Mouse (Mus musculus) neutrophil, adult 65 days (primary cell): Measurements from ENCODE around the gene AC109138.7. TPM values are rescaled to one million over a fixed set of nuclear protein-coding genes. Genes with fewer than 3 reads are reported as not detected.

Experiments used
- total RNA-seq: library from RNA; stranded (reverse); gene quantifications from 2 replicates; pipeline ENCODE4 v1.2.4, GENCODE M21; 2023

The AC109138.7 gene
- not detected in 2 replicates for total RNA-seq

DNA sequence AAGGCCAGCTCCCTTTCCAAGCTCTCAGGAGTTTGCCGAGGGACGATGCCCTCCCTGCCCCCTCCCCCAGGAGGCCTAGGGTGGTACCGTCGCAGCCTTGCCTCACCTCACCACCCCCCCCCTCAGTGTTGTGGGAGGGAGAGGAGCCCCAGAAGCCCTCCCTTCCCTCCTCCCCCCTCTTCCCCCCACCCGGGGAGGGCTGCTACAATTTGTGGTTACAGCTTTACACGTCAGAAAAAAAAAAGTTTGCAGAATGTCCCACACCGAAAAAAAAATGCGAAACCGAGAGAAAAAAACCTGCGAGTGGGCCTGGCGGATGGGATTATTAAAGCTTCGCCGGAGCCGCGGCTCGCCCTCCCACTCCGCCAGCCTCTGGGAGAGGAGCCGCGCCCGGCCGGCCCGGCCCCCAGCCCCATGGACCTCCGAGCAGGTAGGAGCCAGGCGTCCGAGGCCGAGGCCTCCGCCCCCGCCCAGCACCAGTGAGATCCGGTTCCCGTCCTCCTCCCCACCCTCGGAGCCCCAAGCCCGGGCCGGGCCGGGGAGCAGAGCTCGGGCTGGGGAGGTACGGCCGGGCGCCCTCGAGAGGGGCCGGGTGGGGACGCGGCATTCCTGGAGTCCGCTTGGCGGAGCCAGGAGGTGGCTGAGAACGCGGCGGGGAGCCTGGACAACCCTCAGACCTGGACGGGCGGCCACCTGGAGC, at the start of gene AC109138.7, which contains the start of gene Clcf1:
Gene AC109138.7, plus strand, starts transcription at position 287 of the 700 bp plus-strand sequence.
Gene Clcf1, plus strand, starts transcription at position 168 of the 700 bp plus-strand sequence.

DNA sequence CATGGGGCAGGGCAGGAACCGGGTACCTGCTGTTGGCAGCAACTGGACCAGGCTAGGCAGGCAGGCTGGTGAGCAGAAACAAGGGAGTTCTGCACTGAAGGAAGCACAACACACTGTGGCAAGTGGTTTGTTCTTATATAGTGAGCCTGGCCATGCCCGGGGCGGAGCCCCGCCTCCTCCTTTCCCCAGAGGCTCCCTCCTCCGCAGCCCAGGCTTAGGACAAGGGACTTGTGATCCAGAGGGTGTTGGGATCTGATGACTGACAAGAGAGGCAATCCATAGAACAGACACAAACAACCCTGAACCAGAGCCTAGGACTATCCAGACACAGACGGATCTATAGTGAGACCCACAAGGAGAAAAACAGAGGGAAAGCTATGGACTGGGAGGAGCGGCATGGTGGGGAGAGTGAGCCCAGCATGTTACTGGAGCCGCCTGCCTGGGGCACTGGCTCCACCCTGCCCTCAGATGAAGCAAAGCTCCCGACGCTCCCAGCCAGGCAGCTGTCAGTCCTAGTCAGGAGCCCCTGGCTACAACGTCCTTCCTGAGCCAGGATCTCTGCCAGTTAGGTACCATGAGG, 38.7 kb upstream of the AC109138.7 start, which contains the start of gene Carns1:
Gene Carns1, minus strand, starts transcription at position 112 of the 580 bp plus-strand sequence.

DNA sequence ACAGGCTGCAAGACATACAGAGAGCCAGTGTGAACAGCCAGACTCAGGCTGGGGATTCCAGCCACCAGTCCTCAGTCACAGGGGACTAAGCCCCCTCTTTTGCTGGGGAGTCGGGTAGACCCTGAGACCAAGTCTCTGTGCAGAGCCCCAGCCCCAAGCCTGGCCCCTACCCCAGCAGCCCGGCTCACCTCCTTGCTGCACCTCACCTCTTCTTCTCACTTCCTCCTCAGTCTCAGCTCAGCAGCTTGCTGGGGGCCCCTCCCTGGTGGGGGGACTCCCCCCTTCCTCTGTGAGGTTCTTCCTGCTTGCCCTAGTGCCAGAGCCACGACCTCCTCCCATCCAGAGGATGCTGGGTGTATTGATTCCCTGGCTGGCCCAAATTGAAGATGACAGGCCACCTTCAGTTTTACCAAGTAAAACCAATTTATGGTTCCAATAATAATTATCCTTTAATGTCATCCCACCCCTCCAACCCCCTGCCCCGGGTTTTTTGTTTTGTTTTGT, 23.3 kb upstream of the AC109138.7 start, which contains the start of gene Tbc1d10c:
Gene Tbc1d10c, minus strand, starts transcription at position 454 of the 504 bp plus-strand sequence.

DNA sequence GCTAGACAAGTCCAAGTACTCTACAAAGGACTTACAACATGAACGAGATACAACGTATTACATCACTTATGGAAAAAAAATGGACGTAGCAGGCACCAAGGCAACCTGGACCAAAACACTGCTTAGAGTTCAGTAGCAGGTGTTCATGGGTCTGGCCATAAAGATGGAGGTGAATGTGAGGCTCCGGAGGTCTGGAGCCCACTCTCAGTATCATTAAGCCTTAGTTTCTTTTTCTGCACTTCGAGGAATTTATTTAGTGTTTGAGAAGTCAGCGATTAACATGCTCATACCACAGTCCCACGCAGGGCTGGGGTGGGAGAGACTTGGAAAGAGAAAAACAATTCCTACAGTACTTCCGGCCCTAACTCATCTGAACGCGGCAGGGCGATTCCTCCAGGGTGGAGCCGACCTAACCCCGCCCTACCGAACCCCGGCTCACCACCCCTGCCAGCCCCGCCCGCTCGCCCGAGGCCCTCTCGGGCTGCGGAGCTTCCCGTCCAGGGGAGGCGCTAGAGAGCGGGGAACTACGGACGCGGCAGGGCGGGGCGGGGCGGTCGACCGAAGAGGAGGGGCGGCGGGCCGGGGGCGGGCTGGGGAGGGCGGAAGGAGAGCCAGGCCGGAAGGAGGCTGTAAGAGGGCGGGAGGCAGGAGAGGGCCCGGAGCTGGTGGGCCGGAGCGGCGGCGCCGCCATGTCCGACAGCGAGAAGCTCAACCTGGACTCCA, 22.5 kb upstream of the AC109138.7 start, which contains the start of gene Ppp1ca:
Gene Ppp1ca, plus strand, starts transcription at position 538 of the 723 bp plus-strand sequence.

GRCm38 (mm10) chr19:4201291-4201909, 12.8 kb upstream of the AC109138.7 start, which contains the start of gene Rad9a:
Gene Rad9a (minus strand): TSS chr19:4201662.

GRCm38 (mm10) chr19:4231253-4232185, 17.4 kb downstream of the AC109138.7 start, which contains the start of gene Pold4:
Gene Pold4 (plus strand): TSS chr19:4231899.

DNA sequence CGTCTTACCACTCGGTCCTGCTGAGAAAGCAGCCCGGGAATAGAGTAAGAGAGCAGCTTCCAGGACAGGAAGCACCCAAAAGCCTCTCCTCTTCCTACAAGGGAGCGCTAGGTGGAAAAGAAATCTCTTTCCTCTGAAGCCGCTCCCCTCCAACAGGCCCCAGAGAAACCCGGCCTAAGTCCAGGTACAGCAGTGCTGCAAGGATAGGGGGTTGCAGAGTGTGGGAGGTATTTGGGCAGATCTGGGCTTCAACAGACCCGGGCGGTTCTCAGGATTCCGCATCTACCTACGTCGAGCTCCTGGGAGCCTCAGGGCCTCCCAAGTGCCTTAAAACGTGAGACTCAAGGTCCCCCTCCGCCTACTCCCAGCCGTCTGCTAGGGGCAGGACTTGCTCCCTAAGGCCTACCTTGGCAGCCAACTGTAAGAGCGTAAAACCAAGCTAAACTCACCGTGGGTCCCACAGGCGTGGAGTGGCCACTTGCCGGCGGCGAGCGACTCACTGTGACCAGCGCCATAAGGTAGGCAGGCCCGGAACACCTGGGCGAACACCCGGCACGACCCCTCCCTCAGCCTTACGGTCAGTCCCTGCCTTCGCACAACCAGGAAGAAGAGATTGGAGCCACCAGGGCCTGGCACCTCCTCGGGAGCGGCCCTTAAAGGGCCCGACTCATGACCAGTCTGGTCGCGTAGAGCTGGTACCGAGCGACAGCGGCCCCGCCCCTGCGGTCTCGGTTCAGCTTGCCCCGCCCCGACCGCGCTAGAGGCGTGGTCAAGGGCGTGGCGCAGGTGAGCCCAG, 54.6 kb downstream of the AC109138.7 start, which contains the start of gene Ssh3:
Gene Ssh3, minus strand, starts transcription at position 615 of the 796 bp plus-strand sequence.

Other genes with a start within 250 kb of the AC109138.7 start
- 14.1 and 14.2 TPM in 2 replicates for gene Aldh3b2, start 242.0 kb upstream of the AC109138.7 start, total RNA-seq
- 0.41 and 0.82 TPM in 2 replicates for gene Acy3, start 227.8 kb upstream of the AC109138.7 start, total RNA-seq
- gene Tbx10, start 221.6 kb upstream of the AC109138.7 start, total RNA-seq, result not detected in 2 replicates
- 4.5 and 5.4 TPM in 2 replicates for gene Nudt8, start 213.8 kb upstream of the AC109138.7 start, total RNA-seq
- gene Gm49405, start 213.7 kb upstream of the AC109138.7 start, total RNA-seq, result 0.59 and 0.79 TPM in 2 replicates
- 0.88 and 1.4 TPM in 2 replicates for gene Doc2g, start 211.0 kb upstream of the AC109138.7 start, total RNA-seq
- gene Ndufv1, start 201.6 kb upstream of the AC109138.7 start, total RNA-seq, result 40.2 and 72.5 TPM in 2 replicates
- gene Gstp1, start 176.4 kb upstream of the AC109138.7 start, total RNA-seq, result 38.4 and 47.3 TPM in 2 replicates
- 12.5 and 18.8 TPM in 2 replicates for gene Gstp2, start 168.3 kb upstream of the AC109138.7 start, total RNA-seq
- gene Gstp3, start 154.8 kb upstream of the AC109138.7 start, total RNA-seq, result 4.0 and 6.2 TPM in 2 replicates
- gene Cabp2, start 132.8 kb upstream of the AC109138.7 start, total RNA-seq, result not detected in 2 replicates
- 295 and 307 TPM in 2 replicates for gene Cdk2ap2, start 117.2 kb upstream of the AC109138.7 start, total RNA-seq
- gene Pitpnm1, start 114.4 kb upstream of the AC109138.7 start, total RNA-seq, result 207 and 345 TPM in 2 replicates
- gene Aip, start 88.5 kb upstream of the AC109138.7 start, total RNA-seq, result 85.4 and 90.4 TPM in 2 replicates
- 0.09 and 0.13 TPM in 2 replicates for gene Gpr152, start 74.6 kb upstream of the AC109138.7 start, total RNA-seq
- 0.27 TPM in 1 of 2 replicates, not detected in the other for gene Cabp4, start 70.3 kb upstream of the AC109138.7 start, total RNA-seq
- gene Coro1b, start 65.7 kb upstream of the AC109138.7 start, total RNA-seq, result 170 and 186 TPM in 2 replicates
- 6.2 and 13.3 TPM in 2 replicates for gene Ptprcap, start 60.8 kb upstream of the AC109138.7 start, total RNA-seq
- 34.6 and 55.9 TPM in 2 replicates for gene Rps6kb2, start 51.0 kb upstream of the AC109138.7 start, total RNA-seq
- gene Carns1, start 38.9 kb upstream of the AC109138.7 start, total RNA-seq, result 38.1 and 50.5 TPM in 2 replicates
- gene Tbc1d10c, start 23.1 kb upstream of the AC109138.7 start, total RNA-seq, result 151 and 157 TPM in 2 replicates
- 354 and 408 TPM in 2 replicates for gene Ppp1ca, start 22.3 kb upstream of the AC109138.7 start, total RNA-seq
- 21.5 and 29.4 TPM in 2 replicates for gene Rad9a, start 12.7 kb upstream of the AC109138.7 start, total RNA-seq
- 3.7 and 5.2 TPM in 2 replicates for gene Clcf1, start 119 bp upstream of the AC109138.7 start, total RNA-seq
- 48.2 and 61.9 TPM in 2 replicates for gene Pold4, start 17.5 kb downstream of the AC109138.7 start, total RNA-seq
- gene Ssh3, start 54.8 kb downstream of the AC109138.7 start, total RNA-seq, result 27.9 and 44.6 TPM in 2 replicates
- gene Ankrd13d, start 68.8 kb downstream of the AC109138.7 start, total RNA-seq, result 43.5 and 55.6 TPM in 2 replicates
- gene Grk2, start 91.9 kb downstream of the AC109138.7 start, total RNA-seq, result 421 and 572 TPM in 2 replicates
- 112 and 155 TPM in 2 replicates for gene Kdm2a, start 183.9 kb downstream of the AC109138.7 start, total RNA-seq
- gene Rhod, start 225.1 kb downstream of the AC109138.7 start, total RNA-seq, result not detected in 2 replicates